Mouse (Mus musculus): ENCODE measurements at regions not wholly inside any gene's neighbourhood (a gene's known extent, or its start where the extent isn't known, plus 50 kb on each side); places are given as distances from the start of the nearest gene placed in this dataset.

DNA sequence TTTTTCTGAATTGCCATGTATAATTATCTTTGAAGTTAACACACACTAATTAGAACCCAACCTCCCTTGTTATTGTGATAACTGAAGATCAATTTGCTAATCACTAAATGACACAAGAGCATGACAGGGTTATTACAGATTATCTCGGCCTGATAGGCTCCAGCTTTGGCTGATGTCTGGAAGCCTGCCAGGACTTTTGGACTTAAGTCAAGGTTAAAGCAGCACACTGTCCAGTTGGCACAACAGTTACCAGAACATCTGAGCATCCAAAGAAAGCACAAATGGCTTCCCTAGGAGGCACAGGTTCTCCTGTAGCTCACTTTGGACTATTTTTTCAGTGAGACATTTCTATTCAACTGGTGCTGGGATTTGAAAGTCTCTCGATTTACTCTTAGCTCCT, 475.0 kb upstream of the A730009L09Rik start:
- DNase-seq = no peak

DNA sequence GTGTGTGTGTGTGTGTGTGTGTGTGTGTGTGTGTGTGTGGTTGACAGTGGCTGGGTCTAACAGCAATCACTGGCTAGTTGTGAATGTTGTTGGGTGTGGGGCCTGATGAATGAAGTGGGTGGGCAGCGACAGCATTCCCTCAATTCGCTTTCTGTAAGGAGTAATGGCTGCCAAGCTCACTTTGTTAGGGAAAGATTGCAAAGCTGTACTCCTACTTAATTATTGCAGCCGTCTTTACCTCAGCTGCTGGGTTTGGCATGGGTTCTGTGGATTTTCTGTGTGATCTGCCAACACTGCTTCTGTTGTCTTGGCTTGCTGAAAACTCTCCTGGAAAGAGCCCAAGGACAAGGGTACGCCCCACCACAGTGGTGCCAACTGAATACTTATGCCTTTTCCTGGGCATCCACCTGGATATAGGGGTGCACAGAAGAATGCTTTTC, 472.9 kb upstream of the A730009L09Rik start:
- peak; percentile 3 for DNase-seq

DNA sequence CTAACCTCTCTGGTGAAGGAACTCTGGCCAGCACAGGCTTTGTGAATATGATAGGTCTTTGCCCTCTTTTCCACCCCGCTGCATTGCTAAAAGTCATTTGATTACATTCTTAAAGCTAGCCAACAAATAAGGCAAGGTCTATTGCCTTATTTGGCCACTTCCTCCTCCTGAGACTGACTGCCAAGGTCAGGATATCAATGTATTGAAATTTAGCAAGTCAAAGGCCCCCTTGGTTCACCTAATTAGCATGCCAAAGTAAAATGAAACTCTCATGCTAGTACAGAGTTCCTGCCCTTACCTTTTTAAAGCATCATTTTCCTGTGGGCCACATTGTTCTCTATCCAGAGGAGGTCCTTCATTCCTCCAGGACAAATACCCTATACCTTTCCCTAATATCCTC, 469.6 kb upstream of the A730009L09Rik start:
- no peak for DNase-seq

All from lung, postnatal 10 days (tissue).